Mouse (Mus musculus) heart, postnatal 0 days (tissue): ENCODE data around the gene Thrsp. TPM values are rescaled to one million over a fixed set of nuclear protein-coding genes. Genes with fewer than 3 reads are reported as not detected.

ENCODE experiments used
- ATAC-seq: fragments of 200-750 bp; cut with Nextera tagmentation; 2 replicates; pipeline ENCODE4 v1.8.0; 2017; ENCODE audit warnings: low read depth, moderate number of reproducible peaks, moderate library complexity; ENCODE audit not compliant: insufficient read depth
- DNase-seq: peaks from one replicate; pipeline ENCODE4 v3.0.0-alpha.2; 2016; ENCODE audit warnings: low spot score
- H3K27ac ChIP-seq: fragments of 300-500 bp; sonication (generic); 2 replicates; pipeline ENCODE4 v1.5.1; 2014; ENCODE audit warnings: low read depth, mild to moderate bottlenecking
- H3K27me3 ChIP-seq: fragments of 300-500 bp; sonication (generic); 2 replicates; pipeline ENCODE4 v1.6.1; 2014; ENCODE audit warnings: low read length, mixed read lengths; ENCODE audit not compliant: control insufficient read depth, insufficient read depth
- H3K36me3 ChIP-seq: fragments of 300-500 bp; sonication (generic); replicated peaks from 2 replicates; pipeline ENCODE4 v1.6.1; 2014; ENCODE audit warnings: low read length, mixed read lengths; ENCODE audit not compliant: control insufficient read depth, insufficient read depth
- H3K4me1 ChIP-seq: fragments of 300-500 bp; sonication (generic); 2 replicates; pipeline ENCODE4 v1.6.1; 2014; ENCODE audit warnings: antibody characterized with exemption; ENCODE audit not compliant: control insufficient read depth, insufficient read depth
- H3K4me2 ChIP-seq: fragments of 300-500 bp; sonication (generic); 2 replicates; pipeline ENCODE4 v1.6.1; 2014; ENCODE audit warnings: low read depth, mild to moderate bottlenecking, low read length, moderate library complexity
- H3K4me3 ChIP-seq: fragments of 300-500 bp; sonication (generic); 2 replicates; pipeline ENCODE4 v1.5.1; 2014; ENCODE audit warnings: low read depth, low read length
- H3K9ac ChIP-seq: fragments of 300-500 bp; sonication (generic); replicated peaks from 2 replicates; pipeline ENCODE4 v1.6.1; 2014; ENCODE audit warnings: low read depth, low read length, mixed read lengths
- H3K9me3 ChIP-seq: fragments of 300-500 bp; sonication (generic); replicated peaks from 2 replicates; pipeline ENCODE4 v1.6.1; 2016; ENCODE audit warnings: low read length; ENCODE audit not compliant: control insufficient read depth
- CTCF ChIP-seq: IDR thresholded peaks from 2 replicates; pipeline ENCODE4 v1.5.1; 2016; ENCODE audit warnings: antibody characterized with exemption, control low read depth, low read depth
- EP300 ChIP-seq: IDR thresholded peaks from 2 replicates; pipeline ENCODE4 v1.6.1; 2016; ENCODE audit warnings: antibody characterized with exemption, low read depth
- WGBS: fragments of 180-500 bp; shearing (Covaris S2); extraction: QIAGEN DNeasy Blood & Tissue Kit; methylation state at CpG from one replicate; pipeline ENCODE4 v1.1.7; 2014; 5-methylcytosine and 5-hydroxymethylcytosine counted together
- polyA plus RNA-seq: library from polyadenylated mRNA; unstranded; fragments of >200 nt; fragmentation: Nextera tagmentation; extraction: Ambion mirVana; gene quantifications from 2 replicates; pipeline ENCODE4 v1.2.1, GENCODE M21; 2015
- total RNA-seq: library from RNA; depleted of rRNA; stranded (reverse); fragments of >200 nt; gene quantifications from 2 replicates; pipeline ENCODE4 v1.2.3, GENCODE M21; 2014; ENCODE audit warnings: low replicate concordance

The Thrsp gene
- total and polyA plus RNA-seq, 2 experiments from 2014 or later, result 1.0 to 3.9 TPM

- Histone ChIP-seq H3K9ac (no peak overlapping the region), H3K4me2 (no peak overlapping the region), H3K27ac (no peak overlapping the region), H3K4me1 (no peaks in the 10 kb centered on the region), H3K4me3 (no peak overlapping the region), H3K36me3 (peaks cover 70% of the 10 kb centered on the region), H3K27me3 (no peaks in the 10 kb centered on the region), H3K9me3 (no peaks in the 10 kb centered on the region)
- WGBS, result 95% methylated on average over 4 of the region's 4 CpGs
- no peak for TF ChIP-seq EP300
- ATAC-seq (no peak), DNase-seq (no peak)
Measured at GRCm38 (mm10) chr7:97388541-97388940, 29.0 kb downstream of the Thrsp start.

- ATAC-seq, result no peak
- H3K27ac ChIP-seq, result peak overlapping the region; percentile 47; the same call in 1 of the 2 replicates
Measured at GRCm38 (mm10) chr7:97387561-97388147, 29.9 kb downstream of the Thrsp start.

GRCm38 (mm10) chr7:97386806-97387370 lies 30.6 kb downstream of the Thrsp start:
- TF ChIP-seq EP300 (no peak), CTCF (no peak)
- H3K4me2 ChIP-seq, result no peak overlapping the region
- H3K9ac ChIP-seq, result no peak overlapping the region
- WGBS, result 79% methylated on average over 5 of the region's 5 CpGs
- H3K36me3 ChIP-seq, result peaks cover 82% of the 10 kb centered on the region
- DNase-seq, result no peak
- no peaks in the 10 kb centered on the region for H3K4me1 ChIP-seq
- H3K4me3 ChIP-seq, result no peak overlapping the region
- no peak for ATAC-seq
- no peaks in the 10 kb centered on the region for H3K9me3 ChIP-seq
- H3K27me3 ChIP-seq, result no peaks in the 10 kb centered on the region
- H3K27ac ChIP-seq, result peak overlapping the region; percentile 47

More at GRCm38 (mm10) chr7:97387561-97388147, 29.9 kb downstream of the Thrsp start:
- Histone ChIP-seq H3K4me1 (no peaks in the 10 kb centered on the region), H3K36me3 (peaks cover 79% of the 10 kb centered on the region), H3K27me3 (no peaks in the 10 kb centered on the region), H3K9me3 (no peaks in the 10 kb centered on the region), H3K4me2 (no peak overlapping the region), H3K4me3 (no peak overlapping the region), H3K9ac (no peak overlapping the region)
- 81% methylated on average over 8 of the region's 8 CpGs for WGBS
- TF ChIP-seq EP300, result no peak
- no peak for TF ChIP-seq CTCF
- DNase-seq, result no peak

GRCm38 (mm10) chr7:97386106-97386805 lies 31.3 kb downstream of the Thrsp start:
- Histone ChIP-seq H3K4me1 (no peaks in the 10 kb centered on the region), H3K27ac (peak overlapping the region; percentile 51; the same call in 1 of the 2 replicates), H3K9me3 (no peaks in the 10 kb centered on the region), H3K4me2 (no peak overlapping the region), H3K9ac (no peak overlapping the region), H3K36me3 (peaks cover 82% of the 10 kb centered on the region), H3K27me3 (no peaks in the 10 kb centered on the region), H3K4me3 (no peak overlapping the region)
- WGBS, result 83% methylated on average over 7 of the region's 7 CpGs
- ATAC-seq (peak; percentile 33; the same call in 1 of the 2 replicates), DNase-seq (no peak)
- TF ChIP-seq EP300 (no peak), CTCF (no peak)

- ATAC-seq, result no peak
- no peaks in the 10 kb centered on the region for H3K9me3 ChIP-seq
- WGBS, result 88% methylated on average over 10 of the region's 10 CpGs
- no peak for TF ChIP-seq CTCF
- no peaks in the 10 kb centered on the region for H3K27me3 ChIP-seq
- no peaks in the 10 kb centered on the region for H3K4me1 ChIP-seq
- peaks cover 83% of the 10 kb centered on the region for H3K36me3 ChIP-seq
- H3K9ac ChIP-seq, result no peak overlapping the region
- H3K27ac ChIP-seq, result no peak overlapping the region
- no peak overlapping the region for H3K4me2 ChIP-seq
- DNase-seq, result no peak
- H3K4me3 ChIP-seq, result no peak overlapping the region
Measured at GRCm38 (mm10) chr7:97383496-97384132, 33.9 kb downstream of the Thrsp start.
